Mouse (Mus musculus): ENCODE results near the gene Srf. TPM values are rescaled to one million over a fixed set of nuclear protein-coding genes. Genes with fewer than 3 reads are reported as not detected.

Srf gene
- polyA plus RNA-seq (2015; fragmentation: Nextera tagmentation; extraction: Ambion mirVana) = 11.5 and 11.8 TPM in 2 replicates

DNA sequence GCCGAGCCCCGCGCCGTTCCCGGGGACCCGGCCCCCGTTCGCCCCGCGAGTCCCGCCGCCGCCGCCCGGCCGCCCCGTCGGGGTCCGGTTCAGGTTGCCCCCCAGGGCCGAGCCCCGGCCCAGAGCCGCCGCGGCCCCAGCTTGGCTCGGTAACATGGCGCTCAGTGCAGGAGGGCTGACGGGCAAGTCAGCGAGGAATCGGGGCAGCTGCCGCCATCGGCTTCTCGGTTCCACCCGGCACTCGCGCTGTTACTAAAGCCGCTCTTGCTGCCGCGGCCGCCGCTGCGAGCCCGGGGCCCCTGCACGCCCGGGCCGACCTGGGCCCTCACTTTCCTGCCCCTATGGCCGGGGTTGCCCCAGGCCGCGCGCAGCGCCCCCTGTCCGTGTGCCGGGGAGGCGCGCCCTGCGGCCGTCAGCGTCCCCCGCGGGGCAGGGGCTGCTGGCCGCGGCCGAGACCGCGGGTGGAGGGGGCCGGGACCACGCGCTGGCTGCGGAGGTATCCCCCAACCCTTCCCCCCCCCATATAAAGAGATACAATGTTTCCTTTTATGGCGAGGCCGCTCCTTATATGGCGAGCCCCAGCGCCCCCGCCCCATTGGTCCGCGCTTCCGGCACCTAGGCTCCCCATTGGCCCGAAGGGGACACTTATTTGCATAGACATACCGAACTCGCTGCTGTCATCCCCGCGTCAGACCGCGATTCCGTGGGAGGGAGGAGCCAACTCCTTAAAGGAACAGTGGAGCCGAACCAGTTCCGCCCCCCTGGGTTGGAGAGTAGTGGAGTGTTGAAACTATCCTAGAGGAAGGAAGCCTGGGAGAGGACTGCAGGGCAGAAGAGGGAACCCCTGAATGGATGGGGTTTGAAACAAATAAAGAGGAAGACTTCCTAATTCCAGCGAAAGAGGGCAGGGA, at the start of gene Srf:
Gene Srf, minus strand, starts transcription at position 503 of the 911 bp plus-strand sequence.

DNA sequence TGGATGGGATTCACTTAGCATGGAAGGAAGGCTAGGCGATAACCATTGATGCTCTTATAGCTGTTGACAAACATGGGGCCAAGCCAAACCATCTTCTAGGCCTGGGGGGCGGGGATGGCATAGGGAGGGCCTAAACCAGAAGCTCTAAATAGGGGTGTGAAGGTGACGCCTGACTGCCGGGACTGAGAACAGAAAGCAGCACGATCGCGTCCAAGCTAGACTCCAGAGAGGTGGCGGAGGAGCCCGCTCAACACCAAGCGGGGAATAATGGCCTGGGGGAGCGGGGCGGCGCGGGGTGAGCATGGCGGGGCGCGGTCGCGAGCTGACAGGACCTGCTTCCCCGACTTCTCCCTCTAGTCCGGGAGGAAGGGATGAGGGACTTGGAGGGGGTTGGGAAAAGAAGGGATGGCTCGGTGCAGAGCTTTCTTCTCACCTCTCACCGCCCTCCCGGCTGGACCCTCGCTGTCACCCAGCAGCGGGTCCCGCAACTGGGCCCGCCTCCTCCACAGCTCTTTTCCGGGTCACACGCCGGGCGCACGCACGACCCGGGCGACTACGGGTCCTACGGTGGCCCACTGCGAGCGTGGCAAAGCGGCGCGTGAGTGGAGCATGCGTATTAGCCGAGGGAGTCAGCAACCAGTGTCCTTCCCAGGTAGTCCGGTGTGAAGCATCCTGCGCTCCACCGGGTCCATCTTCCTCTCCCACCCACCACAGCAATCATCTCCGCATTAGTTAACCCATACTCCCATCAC, 10.0 kb downstream of the Srf start, which contains the start of gene Cul9:
Gene Cul9, minus strand, starts transcription at position 576 of the 752 bp plus-strand sequence.

Small RNA genes lying within 50 kb of the gene (microRNA-seq; reads per million reads assigned to microRNA genes)
- gene Mir6976 = 1.0 to 1.1 reads per million in 2 experiments

Other genes with a start within 250 kb of the Srf start
- 2.7 and 2.8 TPM in 2 replicates for gene Abcc10, start 227.8 kb downstream of the Srf start, polyA plus RNA-seq (2015; fragmentation: Nextera tagmentation; extraction: Ambion mirVana)
- gene Zfp318, start 172.4 kb downstream of the Srf start, polyA plus RNA-seq (2015; fragmentation: Nextera tagmentation; extraction: Ambion mirVana) = 4.8 and 5.7 TPM in 2 replicates
- gene Crip3, start 127.2 kb downstream of the Srf start, polyA plus RNA-seq (2015; fragmentation: Nextera tagmentation; extraction: Ambion mirVana) = 0.96 and 2.6 TPM in 2 replicates
- not detected in 2 replicates for gene Slc22a7, start 117.7 kb downstream of the Srf start, polyA plus RNA-seq (2015; fragmentation: Nextera tagmentation; extraction: Ambion mirVana)
- gene Ttbk1, start 68.5 kb downstream of the Srf start, polyA plus RNA-seq (2015; fragmentation: Nextera tagmentation; extraction: Ambion mirVana) = 0.02 and 0.03 TPM in 2 replicates
- gene Dnph1, start 59.5 kb downstream of the Srf start, polyA plus RNA-seq (2015; fragmentation: Nextera tagmentation; extraction: Ambion mirVana) = 4.4 and 6.8 TPM in 2 replicates
- 3.8 and 4.6 TPM in 2 replicates for gene Cul9, start 9.8 kb downstream of the Srf start, polyA plus RNA-seq (2015; fragmentation: Nextera tagmentation; extraction: Ambion mirVana)
- 27.0 and 29.7 TPM in 2 replicates for gene Ptk7, start 73.3 kb upstream of the Srf start, polyA plus RNA-seq (2015; fragmentation: Nextera tagmentation; extraction: Ambion mirVana)
- 21.3 and 22.1 TPM in 2 replicates for gene Klc4, start 89.8 kb upstream of the Srf start, polyA plus RNA-seq (2015; fragmentation: Nextera tagmentation; extraction: Ambion mirVana)
- gene Mrpl2, start 90.1 kb upstream of the Srf start, polyA plus RNA-seq (2015; fragmentation: Nextera tagmentation; extraction: Ambion mirVana) = 162 and 164 TPM in 2 replicates
- 29.7 and 30.6 TPM in 2 replicates for gene Cul7, start 94.2 kb upstream of the Srf start, polyA plus RNA-seq (2015; fragmentation: Nextera tagmentation; extraction: Ambion mirVana)
- 31.2 and 38.9 TPM in 2 replicates for gene Rrp36, start 118.2 kb upstream of the Srf start, polyA plus RNA-seq (2015; fragmentation: Nextera tagmentation; extraction: Ambion mirVana)
- 77.9 and 84.1 TPM in 2 replicates for gene Mea1, start 122.6 kb upstream of the Srf start, polyA plus RNA-seq (2015; fragmentation: Nextera tagmentation; extraction: Ambion mirVana)
- gene Klhdc3, start 124.7 kb upstream of the Srf start, polyA plus RNA-seq (2015; fragmentation: Nextera tagmentation; extraction: Ambion mirVana) = 276 and 315 TPM in 2 replicates
- gene Ppp2r5d, start 148.9 kb upstream of the Srf start, polyA plus RNA-seq (2015; fragmentation: Nextera tagmentation; extraction: Ambion mirVana) = 40.9 and 43.3 TPM in 2 replicates
- 12.0 and 16.9 TPM in 2 replicates for gene Pex6, start 155.3 kb upstream of the Srf start, polyA plus RNA-seq (2015; fragmentation: Nextera tagmentation; extraction: Ambion mirVana)
- 2.6 and 3.7 TPM in 2 replicates for gene Gnmt, start 173.0 kb upstream of the Srf start, polyA plus RNA-seq (2015; fragmentation: Nextera tagmentation; extraction: Ambion mirVana)
- 22.4 and 30.1 TPM in 2 replicates for gene Cnpy3, start 196.0 kb upstream of the Srf start, polyA plus RNA-seq (2015; fragmentation: Nextera tagmentation; extraction: Ambion mirVana)
- 0.18 and 0.23 TPM in 2 replicates for gene Ptcra, start 207.5 kb upstream of the Srf start, polyA plus RNA-seq (2015; fragmentation: Nextera tagmentation; extraction: Ambion mirVana)
- gene 2310039H08Rik, start 216.5 kb upstream of the Srf start, polyA plus RNA-seq (2015; fragmentation: Nextera tagmentation; extraction: Ambion mirVana) = 74.0 and 78.1 TPM in 2 replicates
- 64.8 and 75.2 TPM in 2 replicates for gene Rpl7l1, start 226.5 kb upstream of the Srf start, polyA plus RNA-seq (2015; fragmentation: Nextera tagmentation; extraction: Ambion mirVana)